Mouse (Mus musculus) neural tube, embryonic 12.5 days (tissue): Measurements from ENCODE around the gene Nfia. TPM values are rescaled to one million over a fixed set of nuclear protein-coding genes. Genes with fewer than 3 reads are reported as not detected.

Source experiments
- ATAC-seq: fragments of 200-750 bp; cut with Nextera tagmentation; 2 replicates; pipeline ENCODE4 v1.8.0; 2017; ENCODE audit warnings: low read depth, mild to moderate bottlenecking, moderate TSS enrichment, moderate library complexity; ENCODE audit not compliant: low FRiP score
- H3K27ac ChIP-seq: fragments of 300-500 bp; sonication (generic); 2 replicates; pipeline ENCODE4 v1.5.1; 2016
- H3K27me3 ChIP-seq: fragments of 300-500 bp; sonication (generic); replicated peaks from 2 replicates; pipeline ENCODE4 v1.6.1; 2016; ENCODE audit warnings: mild to moderate bottlenecking
- H3K36me3 ChIP-seq: fragments of 300-500 bp; sonication (generic); 2 replicates; pipeline ENCODE4 v1.6.1; 2016; ENCODE audit warnings: mild to moderate bottlenecking
- H3K4me1 ChIP-seq: fragments of 300-500 bp; sonication (generic); 2 replicates; pipeline ENCODE4 v1.6.1; 2016
- H3K4me2 ChIP-seq: fragments of 300-500 bp; sonication (generic); replicated peaks from 2 replicates; pipeline ENCODE4 v1.6.1; 2016; ENCODE audit warnings: mild to moderate bottlenecking
- H3K4me3 ChIP-seq: fragments of 300-500 bp; sonication (generic); 2 replicates; pipeline ENCODE4 v1.5.1; 2016
- H3K9ac ChIP-seq: fragments of 300-500 bp; sonication (generic); 2 replicates; pipeline ENCODE4 v1.6.1; 2016; ENCODE audit warnings: mild to moderate bottlenecking
- H3K9me3 ChIP-seq: fragments of 300-500 bp; sonication (generic); 2 replicates; pipeline ENCODE4 v1.6.1; 2016; ENCODE audit warnings: mild to moderate bottlenecking
- WGBS: fragments of 180-500 bp; shearing (Covaris S2); methylation state at CpG from one replicate; pipeline ENCODE4 v1.1.7; 2016; 5-methylcytosine and 5-hydroxymethylcytosine counted together
- polyA plus RNA-seq: library from polyadenylated mRNA; unstranded; fragments of >200 nt; fragmentation: Nextera tagmentation; extraction: Ambion mirVana; gene quantifications from 2 replicates; pipeline ENCODE4 v1.2.1, GENCODE M21; 2016

Nfia gene
- polyA plus RNA-seq, 1 experiment from 2014 or later = 42.4 TPM

DNA sequence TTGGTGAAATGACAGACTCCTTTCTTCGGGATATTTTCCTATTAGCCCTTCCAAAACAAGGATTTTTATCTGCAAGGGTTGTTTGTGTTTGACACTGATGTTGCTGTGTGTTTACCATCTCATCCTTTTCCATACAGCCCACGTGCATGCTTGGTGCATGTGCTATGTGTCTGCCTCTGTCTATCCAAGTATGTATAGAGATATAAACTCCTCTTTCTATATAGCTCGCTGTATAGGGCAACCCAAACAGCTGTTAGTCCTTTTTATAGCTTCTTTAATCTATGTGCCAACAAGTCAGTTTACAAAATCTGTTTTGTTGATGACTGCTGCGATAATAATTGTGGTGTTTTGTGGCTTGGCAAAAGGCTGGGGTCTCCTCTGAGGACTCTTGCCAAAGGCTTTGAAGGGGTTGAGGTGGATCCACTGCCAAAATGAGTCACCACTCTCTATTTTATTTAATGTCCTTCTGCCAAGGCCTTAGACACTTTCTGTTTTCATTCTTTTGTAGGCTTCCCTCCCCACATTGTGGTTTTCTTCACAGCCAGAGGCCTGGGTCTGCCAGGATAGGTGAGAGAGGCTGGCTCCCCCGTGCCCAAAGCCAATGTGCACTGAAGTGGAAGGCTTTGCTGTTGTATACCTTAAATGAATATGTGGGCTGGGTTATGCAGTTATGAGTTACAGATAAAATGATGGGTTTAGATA, 154.2 kb downstream of the Nfia start:
- Histone ChIP-seq H3K4me2 (no peak overlapping the region), H3K27ac (no peak overlapping the region), H3K4me3 (no peak overlapping the region), H3K9me3 (no peaks in the 10 kb centered on the region), H3K36me3 (no peaks in the 10 kb centered on the region), H3K9ac (no peak overlapping the region), H3K27me3 (no peaks in the 10 kb centered on the region), H3K4me1 (peaks cover 22% of the 10 kb centered on the region)
- no peak for ATAC-seq
- WGBS = 82% methylated on average over 5 of the region's 5 CpGs

DNA sequence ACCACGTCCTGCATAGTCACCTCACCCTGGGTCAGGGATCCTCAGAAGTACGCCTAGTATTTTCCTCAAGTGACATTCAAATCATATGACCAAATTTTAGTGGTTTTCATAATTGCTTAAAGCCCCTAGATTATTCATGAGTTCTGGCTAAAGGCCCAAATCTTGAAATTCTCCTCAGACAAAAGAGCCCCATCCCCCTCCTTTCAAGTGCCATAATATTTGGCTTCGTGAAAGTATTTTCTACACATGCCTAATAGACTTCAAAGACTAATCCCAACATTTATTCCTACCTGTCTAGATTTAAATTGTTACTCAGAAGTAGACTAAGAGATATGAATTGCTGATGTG, 154.7 kb downstream of the Nfia start:
- H3K27me3 ChIP-seq = no peaks in the 10 kb centered on the region
- H3K27ac ChIP-seq = no peak overlapping the region
- ATAC-seq = no peak
- H3K4me1 ChIP-seq = peaks cover 22% of the 10 kb centered on the region
- no peaks in the 10 kb centered on the region for H3K36me3 ChIP-seq
- 88% methylated on average over 3 of the region's 3 CpGs for WGBS
- no peak overlapping the region for H3K4me2 ChIP-seq
- H3K9me3 ChIP-seq = no peaks in the 10 kb centered on the region
- H3K9ac ChIP-seq = no peak overlapping the region
- H3K4me3 ChIP-seq = no peak overlapping the region

DNA sequence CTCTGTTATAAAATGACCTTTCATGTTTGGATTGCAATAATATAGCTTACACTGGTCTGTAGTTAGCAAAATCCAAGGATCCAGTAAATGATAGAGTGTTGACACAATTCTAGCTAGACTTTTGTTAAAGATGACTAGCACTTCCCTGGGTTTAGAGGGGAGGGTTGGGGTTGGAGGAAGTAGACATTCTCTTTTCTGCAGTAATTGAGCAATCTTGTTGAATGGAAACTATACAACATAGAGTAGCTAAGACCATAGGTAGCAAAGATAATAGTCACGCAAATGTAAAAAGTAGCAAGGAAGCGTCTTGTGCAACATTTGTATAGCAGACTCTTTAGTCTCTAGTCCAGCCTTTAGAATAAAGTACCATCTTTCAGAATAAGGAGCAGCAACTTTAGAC, 163.8 kb downstream of the Nfia start:
- Histone ChIP-seq H3K4me2 (no peak overlapping the region), H3K9ac (no peak overlapping the region), H3K4me3 (no peak overlapping the region), H3K27me3 (no peaks in the 10 kb centered on the region), H3K4me1 (peaks cover 15% of the 10 kb centered on the region; the same call in 1 of the 2 replicates), H3K9me3 (no peaks in the 10 kb centered on the region), H3K36me3 (no peaks in the 10 kb centered on the region), H3K27ac (no peak overlapping the region)
- no peak for ATAC-seq
- WGBS = 95% methylated on average over 2 of the region's 2 CpGs

DNA sequence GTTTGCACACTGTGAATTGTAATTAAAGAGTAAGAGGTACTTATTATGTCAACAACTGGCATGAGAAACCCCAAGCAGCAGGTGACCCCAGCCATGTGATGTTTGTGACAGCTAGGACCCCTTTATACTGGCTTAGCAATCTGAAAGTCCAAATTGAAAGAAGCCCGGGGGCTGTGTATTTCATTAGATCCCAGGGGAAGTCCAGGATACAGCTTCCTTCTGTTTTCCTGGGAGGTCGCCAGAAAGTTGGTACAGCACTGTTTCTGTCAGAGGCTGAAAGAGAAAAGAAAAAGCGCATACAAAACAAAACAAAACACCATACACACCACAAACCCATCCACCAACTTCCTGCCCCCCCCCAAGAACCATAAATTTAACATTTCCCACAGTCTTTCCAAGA, 164.4 kb downstream of the Nfia start:
- Histone ChIP-seq H3K4me2 (no peak overlapping the region), H3K9me3 (no peaks in the 10 kb centered on the region), H3K4me3 (no peak overlapping the region), H3K4me1 (peaks cover 15% of the 10 kb centered on the region; the same call in 1 of the 2 replicates), H3K36me3 (no peaks in the 10 kb centered on the region), H3K27ac (no peak overlapping the region), H3K9ac (no peak overlapping the region), H3K27me3 (no peaks in the 10 kb centered on the region)
- WGBS = 52% methylated on average over 3 of the region's 3 CpGs
- ATAC-seq = no peak

DNA sequence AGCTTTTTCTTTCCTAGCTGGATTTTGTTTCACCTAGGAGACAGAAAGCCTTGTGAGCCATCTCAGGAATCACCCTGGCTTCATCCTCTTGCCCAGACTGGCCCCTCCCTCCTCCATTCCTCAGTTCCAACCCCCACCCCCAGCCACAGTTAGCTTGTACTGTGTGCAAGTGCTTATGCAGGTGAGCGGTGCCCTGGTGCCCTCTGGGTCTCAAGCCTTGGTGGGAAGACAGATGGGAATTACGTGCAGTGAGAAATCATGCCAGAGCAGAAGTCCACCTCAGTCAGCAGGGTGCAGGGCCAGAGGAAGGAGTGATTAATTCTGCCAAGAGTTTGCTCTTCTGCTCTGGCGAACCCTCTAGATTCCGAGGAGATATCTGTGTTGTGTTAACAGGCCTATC, 167.0 kb downstream of the Nfia start:
- H3K27ac ChIP-seq = no peak overlapping the region
- H3K4me3 ChIP-seq = no peak overlapping the region
- 73% methylated on average over 4 of the region's 4 CpGs for WGBS
- H3K36me3 ChIP-seq = no peaks in the 10 kb centered on the region
- no peaks in the 10 kb centered on the region for H3K27me3 ChIP-seq
- no peak overlapping the region for H3K4me2 ChIP-seq
- no peaks in the 10 kb centered on the region for H3K9me3 ChIP-seq
- peaks cover 15% of the 10 kb centered on the region; the same call in 1 of the 2 replicates for H3K4me1 ChIP-seq
- no peak overlapping the region for H3K9ac ChIP-seq
- no peak for ATAC-seq

DNA sequence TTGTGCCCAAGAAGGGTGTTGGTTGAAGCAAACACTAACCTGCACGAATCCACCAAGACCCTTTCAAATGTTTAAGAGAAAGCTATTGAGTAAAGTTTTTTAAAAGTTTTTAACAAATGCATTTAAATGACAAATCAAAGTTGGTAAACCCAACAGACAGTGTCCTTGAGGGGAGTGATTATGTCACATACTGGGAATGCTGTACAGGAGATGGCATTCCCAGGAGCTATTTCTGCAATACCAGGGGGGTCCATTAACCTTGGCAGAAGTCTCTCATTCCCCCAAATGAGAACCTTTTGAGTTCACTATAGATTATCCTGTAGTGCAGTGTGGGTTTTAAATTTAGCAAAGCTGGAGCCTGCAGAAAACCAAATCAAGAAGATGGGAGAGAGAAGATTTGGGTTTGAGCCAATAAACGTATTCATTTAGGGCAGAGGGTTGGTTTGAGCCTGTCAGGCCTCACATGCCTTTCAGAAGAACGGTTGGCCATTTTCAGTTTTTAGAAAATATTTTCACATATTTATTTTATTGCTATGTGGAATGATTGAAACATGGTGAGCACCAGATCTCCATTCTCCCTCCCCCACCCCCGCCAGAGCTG, 167.5 kb downstream of the Nfia start:
- no peak overlapping the region for H3K27ac ChIP-seq
- ATAC-seq = no peak
- no peak overlapping the region for H3K9ac ChIP-seq
- no peaks in the 10 kb centered on the region for H3K27me3 ChIP-seq
- H3K4me3 ChIP-seq = no peak overlapping the region
- no peak overlapping the region for H3K4me2 ChIP-seq
- no peaks in the 10 kb centered on the region for H3K36me3 ChIP-seq
- no peaks in the 10 kb centered on the region for H3K9me3 ChIP-seq
- H3K4me1 ChIP-seq = peaks cover 15% of the 10 kb centered on the region; the same call in 1 of the 2 replicates
- WGBS = 93% methylated on average over 4 of the region's 4 CpGs

DNA sequence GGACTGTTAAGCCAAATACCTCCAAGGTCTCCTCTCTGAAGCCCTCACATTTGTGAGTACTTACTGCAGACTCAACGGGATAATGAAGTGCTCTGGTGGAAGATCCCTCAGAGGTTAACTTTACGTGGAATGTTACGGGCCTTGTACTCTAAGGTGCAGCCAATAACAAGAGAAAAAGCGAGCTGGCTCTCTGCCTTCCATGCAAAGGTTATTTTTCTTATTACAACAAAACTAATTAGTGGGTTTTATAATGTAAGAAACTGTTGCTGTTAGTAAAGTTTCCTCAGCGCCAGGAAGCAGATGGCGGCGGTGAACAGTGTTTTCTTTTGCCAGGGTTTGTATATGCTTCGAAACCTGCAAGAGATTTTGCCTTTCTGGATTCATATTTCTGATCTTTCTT, 169.1 kb downstream of the Nfia start:
- H3K4me1 ChIP-seq = peaks cover 13% of the 10 kb centered on the region; the same call in 1 of the 2 replicates
- H3K27me3 ChIP-seq = no peaks in the 10 kb centered on the region
- H3K9me3 ChIP-seq = no peaks in the 10 kb centered on the region
- no peak overlapping the region for H3K27ac ChIP-seq
- H3K36me3 ChIP-seq = no peaks in the 10 kb centered on the region
- no peak overlapping the region for H3K4me2 ChIP-seq
- WGBS = 87% methylated on average over 8 of the region's 8 CpGs
- no peak overlapping the region for H3K9ac ChIP-seq
- ATAC-seq = no peak
- no peak overlapping the region for H3K4me3 ChIP-seq

DNA sequence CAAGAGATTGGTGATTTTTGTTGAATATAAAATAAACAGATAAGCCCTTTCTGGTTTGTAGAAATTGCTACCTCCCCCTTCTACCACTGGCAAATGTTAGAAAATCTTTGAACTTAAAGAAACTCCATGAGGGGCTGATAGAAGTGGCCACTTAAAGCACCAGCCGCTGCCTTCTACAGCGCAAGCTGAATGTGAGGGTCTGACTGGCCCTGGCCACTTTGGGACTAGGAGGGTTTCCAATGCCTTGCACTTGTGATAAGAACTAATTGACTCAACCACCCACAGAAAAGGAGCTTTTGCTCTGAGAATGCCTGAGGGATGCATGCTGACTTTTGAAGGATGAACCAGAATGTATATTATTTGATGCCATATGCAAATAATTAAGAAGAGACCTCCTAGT, 171.8 kb downstream of the Nfia start:
- no peaks in the 10 kb centered on the region for H3K36me3 ChIP-seq
- 98% methylated on average over 2 of the region's 2 CpGs for WGBS
- no peaks in the 10 kb centered on the region for H3K9me3 ChIP-seq
- H3K27ac ChIP-seq = no peak overlapping the region
- ATAC-seq = no peak
- no peaks in the 10 kb centered on the region for H3K27me3 ChIP-seq
- H3K4me1 ChIP-seq = peaks cover 25% of the 10 kb centered on the region
- H3K4me3 ChIP-seq = no peak overlapping the region
- no peak overlapping the region for H3K9ac ChIP-seq
- H3K4me2 ChIP-seq = no peak overlapping the region

DNA sequence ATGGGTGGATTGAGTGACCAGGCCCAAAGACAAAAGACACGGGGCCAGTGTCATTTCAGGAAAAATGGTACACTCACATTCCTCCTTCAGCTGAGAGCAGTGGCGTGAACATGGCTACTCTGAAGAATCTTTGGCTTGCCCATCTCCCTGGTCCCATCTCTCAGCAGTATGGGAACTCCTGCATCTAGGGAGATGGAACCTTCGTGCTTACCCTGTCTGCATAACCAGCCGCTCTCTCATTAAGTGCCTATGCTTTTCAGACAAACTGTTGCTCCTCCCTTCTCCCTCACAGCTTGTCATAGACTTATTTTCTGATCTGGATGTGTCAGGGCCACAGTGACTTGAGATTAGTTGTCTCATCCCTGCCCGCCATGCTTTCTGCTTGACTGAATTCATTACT, 174.9 kb downstream of the Nfia start:
- no peaks in the 10 kb centered on the region for H3K36me3 ChIP-seq
- no peak overlapping the region for H3K9ac ChIP-seq
- H3K27ac ChIP-seq = no peak overlapping the region
- 78% methylated on average over 5 of the region's 5 CpGs for WGBS
- no peaks in the 10 kb centered on the region for H3K27me3 ChIP-seq
- H3K9me3 ChIP-seq = no peaks in the 10 kb centered on the region
- H3K4me3 ChIP-seq = no peak overlapping the region
- H3K4me2 ChIP-seq = no peak overlapping the region
- peaks cover 21% of the 10 kb centered on the region for H3K4me1 ChIP-seq
- no peak for ATAC-seq

DNA sequence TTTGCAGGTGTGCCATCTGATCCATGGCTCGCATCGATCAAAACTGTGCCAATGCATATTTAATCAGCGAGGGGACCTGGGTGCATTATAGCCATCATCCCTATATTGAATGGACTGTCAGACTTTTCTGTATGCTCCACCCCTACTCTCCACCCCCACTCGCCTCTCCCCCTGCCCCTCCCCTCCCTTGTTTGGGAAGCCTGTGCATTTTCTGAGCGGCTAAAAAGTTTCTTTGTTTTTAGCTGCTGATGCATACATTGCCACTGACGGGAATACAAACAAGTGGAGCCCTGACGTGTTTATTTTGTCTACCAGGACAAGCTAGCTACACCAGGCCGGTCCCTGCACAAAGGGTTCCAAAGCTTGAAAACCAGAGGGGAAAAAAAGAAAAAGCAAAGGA, 175.7 kb downstream of the Nfia start:
- ATAC-seq = peak; percentile 68
- no peak overlapping the region for H3K4me2 ChIP-seq
- H3K27ac ChIP-seq = no peak overlapping the region

DNA sequence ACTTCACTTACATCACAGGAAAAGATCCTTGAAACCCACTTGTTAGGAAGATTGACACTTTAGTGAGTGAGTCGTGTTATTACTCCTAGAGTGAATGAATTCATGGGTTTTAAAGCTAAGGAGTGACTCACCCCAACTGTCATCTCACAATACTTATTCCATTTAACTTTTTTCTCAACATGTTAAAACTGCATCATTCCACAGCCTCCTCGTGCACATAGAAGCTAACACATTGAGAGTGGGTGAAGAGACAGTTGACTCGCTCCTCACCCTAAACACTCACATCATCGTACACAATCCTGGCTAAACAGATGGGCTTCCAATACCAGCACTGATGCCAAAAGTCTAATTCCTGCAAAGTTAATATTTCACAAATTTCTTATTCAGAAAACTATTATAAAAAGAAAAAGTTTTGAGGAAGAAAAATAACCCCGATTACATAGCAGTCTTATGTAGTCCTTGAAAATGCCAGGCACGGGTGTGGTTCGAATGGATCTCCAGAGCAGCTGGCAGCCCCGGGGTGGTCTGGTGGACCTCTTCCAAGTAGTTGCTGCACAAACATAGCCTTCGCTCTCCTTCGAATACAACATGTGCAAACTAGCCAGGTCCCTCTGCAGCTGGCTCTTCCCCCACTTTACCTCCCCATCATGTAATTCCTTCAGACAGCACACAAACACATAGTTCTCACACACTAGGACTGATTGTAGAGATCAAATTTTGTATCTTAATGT, 178.0 kb downstream of the Nfia start:
- H3K4me3 ChIP-seq = no peak overlapping the region
- H3K27ac ChIP-seq = no peak overlapping the region
- 86% methylated on average over 10 of the region's 10 CpGs for WGBS
- no peak overlapping the region for H3K4me2 ChIP-seq
- H3K9me3 ChIP-seq = no peaks in the 10 kb centered on the region
- H3K9ac ChIP-seq = no peak overlapping the region
- ATAC-seq = no peak
- no peaks in the 10 kb centered on the region for H3K27me3 ChIP-seq
- no peaks in the 10 kb centered on the region for H3K36me3 ChIP-seq
- H3K4me1 ChIP-seq = peaks cover 21% of the 10 kb centered on the region

More for the DNA sequence above, 175.7 kb downstream of the Nfia start:
- Histone ChIP-seq H3K4me3 (no peak overlapping the region), H3K36me3 (no peaks in the 10 kb centered on the region), H3K9me3 (no peaks in the 10 kb centered on the region), H3K9ac (no peak overlapping the region), H3K4me1 (peaks cover 21% of the 10 kb centered on the region), H3K27me3 (no peaks in the 10 kb centered on the region)
- WGBS = 38% methylated on average over 8 of the region's 8 CpGs

DNA sequence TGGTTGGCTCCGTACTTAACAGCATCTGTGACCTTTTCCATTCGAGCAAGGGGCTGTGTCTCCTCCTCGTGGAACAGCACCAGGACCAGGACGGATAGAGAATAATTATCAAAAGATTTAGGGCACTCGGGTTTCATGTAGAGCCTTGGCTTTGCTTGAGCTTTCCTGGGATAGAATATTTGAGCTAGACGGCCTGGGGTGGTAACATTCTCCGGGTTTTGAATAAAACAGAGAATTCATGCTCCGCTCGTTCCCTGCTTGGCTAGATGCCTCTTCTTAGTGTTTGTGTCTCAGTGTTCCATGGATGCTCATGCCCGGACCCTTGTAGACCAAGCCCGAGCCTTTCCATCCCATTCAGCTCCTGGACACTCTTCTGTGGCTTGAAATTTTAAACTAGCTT, 181.4 kb downstream of the Nfia start:
- no peak for ATAC-seq
- H3K4me3 ChIP-seq = no peak overlapping the region
- H3K27me3 ChIP-seq = no peaks in the 10 kb centered on the region
- H3K9me3 ChIP-seq = no peaks in the 10 kb centered on the region
- H3K9ac ChIP-seq = no peak overlapping the region
- H3K4me2 ChIP-seq = no peak overlapping the region
- WGBS = 65% methylated on average over 11 of the region's 11 CpGs
- H3K4me1 ChIP-seq = no peaks in the 10 kb centered on the region; the same call in none of the 2 replicates
- H3K36me3 ChIP-seq = no peaks in the 10 kb centered on the region
- H3K27ac ChIP-seq = no peak overlapping the region; the same call in 1 of the 2 replicates
